Mouse (Mus musculus): ENCODE data around the gene Rpl23.

- TF ChIP-seq CTCF (IDR thresholded peaks at IDR 0.05; ENCODE audit: low read depth) (no peak), EP300 (IDR thresholded peaks at IDR 0.05; ENCODE audit: low read depth) (no peak)
Measured at GRCm38 (mm10) chr11:97826414-97826813, 44.2 kb upstream of the Rpl23 start.

Measured in liver, embryonic 14.5 days (tissue).